Mouse (Mus musculus): ENCODE measurements around the gene Apoc1. TPM values are rescaled to one million over a fixed set of nuclear protein-coding genes. Genes with fewer than 3 reads are reported as not detected.
"Not testable (repeated sequence)": the region's sequence is repeated elsewhere in the genome, so short reads cannot be mapped to it uniquely, and the experiment has no call there.

The Apoc1 gene
- polyA plus RNA-seq, 1 experiment from 2014 or later = 199 TPM

DNA sequence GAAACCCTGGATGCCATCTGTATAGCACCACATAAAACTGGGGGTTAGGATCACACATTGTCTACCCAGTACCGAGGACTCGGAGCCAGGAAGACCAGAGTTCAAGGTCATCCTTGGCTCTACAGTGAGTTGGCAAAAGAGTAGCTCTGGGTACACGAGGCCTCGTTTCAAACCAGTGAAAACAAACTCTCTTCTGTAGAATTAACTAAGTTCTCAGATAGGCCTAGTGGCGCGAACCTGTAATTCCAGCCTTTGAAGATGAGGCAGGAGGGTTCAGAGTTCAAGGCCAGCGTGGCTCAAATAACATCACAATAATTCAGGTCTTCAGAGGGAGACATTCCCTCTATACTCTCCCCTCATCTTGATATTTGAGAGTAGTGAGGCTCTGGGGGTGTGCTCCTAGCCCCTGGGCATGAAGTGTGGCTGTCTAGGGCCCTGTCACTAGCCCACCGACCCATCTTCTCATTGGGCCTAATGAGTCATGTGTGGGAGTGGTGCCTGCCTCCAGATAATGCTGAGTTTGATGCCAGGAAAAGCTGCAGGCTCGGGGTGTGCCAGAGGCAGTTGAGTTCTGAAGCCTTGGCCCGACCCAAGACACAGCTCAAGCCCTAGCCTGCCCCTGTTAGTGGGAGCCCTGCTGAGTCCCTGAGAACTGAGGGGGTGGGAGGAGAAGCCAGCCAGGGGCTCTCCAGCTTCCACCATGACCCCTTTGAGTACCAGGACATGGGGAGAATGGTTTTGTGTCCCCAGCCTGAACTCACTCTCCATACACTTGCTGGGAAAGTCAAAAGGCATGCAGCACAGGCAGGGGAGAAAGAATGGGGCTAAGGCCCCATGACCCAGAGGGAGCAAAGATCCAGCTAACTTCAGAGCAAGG is 2.1 kb upstream of the Apoc1 start:
- Histone ChIP-seq H3K4me1 (replicated peaks; ENCODE audit: control insufficient read depth, insufficient read depth, low read length) (peaks cover 57% of the 10 kb centered on the region), H3K27ac (ENCODE audit: low read depth, low read length) (peak overlapping the region; percentile 95), H3K4me2 (peak overlapping the region; percentile 76), H3K9ac (ENCODE audit: low read depth, low read length) (peak overlapping the region; percentile 32; the same call in 1 of the 2 replicates), H3K27me3 (replicated peaks; ENCODE audit: control insufficient read depth, insufficient read depth, low read length) (no peaks in the 10 kb centered on the region), H3K36me3 (ENCODE audit: control insufficient read depth, insufficient read depth, low read length) (peaks cover 12% of the 10 kb centered on the region), H3K4me3 (ENCODE audit: low read depth, low read length) (peak overlapping the region; percentile 7; the same call in 1 of the 2 replicates), H3K9me3 (ENCODE audit: control insufficient read depth, low read length) (no peaks in the 10 kb centered on the region)
- 48% methylated on average over 10 of the region's 10 CpGs for WGBS
- ATAC-seq (replicated peaks; ENCODE audit: low FRiP score) (no peak), DNase-seq (ENCODE audit: low spot score) (no peak)

DNA sequence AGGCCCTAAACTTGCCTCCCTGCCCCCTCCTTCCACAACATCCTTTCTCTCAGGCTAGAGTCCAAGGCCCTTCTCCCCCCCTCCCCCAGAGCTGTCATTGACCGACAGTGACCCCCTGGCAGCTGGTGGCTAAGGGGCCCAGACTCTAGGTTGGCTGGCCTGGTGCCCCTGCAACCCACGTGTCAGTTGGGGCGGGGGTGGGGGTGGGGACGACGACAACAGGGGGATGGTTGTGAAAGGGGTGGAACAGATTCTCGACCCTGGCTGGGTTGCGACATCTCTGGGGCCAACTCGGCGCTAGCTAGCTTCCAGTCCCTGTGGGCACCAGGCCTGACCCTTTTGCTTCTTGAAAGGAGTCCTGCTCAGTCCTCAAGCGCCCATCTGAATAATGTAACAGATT is 961 bp upstream of the Apoc1 start:
- Histone ChIP-seq H3K4me3 (ENCODE audit: low read depth, low read length) (no peak overlapping the region), H3K4me1 (replicated peaks; ENCODE audit: control insufficient read depth, insufficient read depth, low read length) (peaks cover 47% of the 10 kb centered on the region), H3K9ac (ENCODE audit: low read depth, low read length) (peak overlapping the region; percentile 10; the same call in 1 of the 2 replicates), H3K27ac (ENCODE audit: low read depth, low read length) (peak overlapping the region; percentile 95), H3K4me2 (peak overlapping the region; percentile 24), H3K27me3 (replicated peaks; ENCODE audit: control insufficient read depth, insufficient read depth, low read length) (no peaks in the 10 kb centered on the region), H3K36me3 (ENCODE audit: control insufficient read depth, insufficient read depth, low read length) (peaks cover 12% of the 10 kb centered on the region), H3K9me3 (ENCODE audit: control insufficient read depth, low read length) (no peaks in the 10 kb centered on the region)
- DNase-seq (ENCODE audit: low spot score) (no peak), ATAC-seq (replicated peaks; ENCODE audit: low FRiP score) (peak; percentile 49)
- WGBS = 11% methylated on average over 10 of the region's 10 CpGs

GRCm38 (mm10) chr7:19691434-19691833 is 1.0 kb downstream of the Apoc1 start:
- no peaks in the 10 kb centered on the region for H3K9me3 ChIP-seq (ENCODE audit: control insufficient read depth, low read length)
- no peaks in the 10 kb centered on the region for H3K27me3 ChIP-seq (replicated peaks; ENCODE audit: control insufficient read depth, insufficient read depth, low read length)
- WGBS = 64% methylated on average over 6 of the region's 6 CpGs
- H3K27ac ChIP-seq (ENCODE audit: low read depth, low read length) = peak overlapping the region; percentile 33; the same call in 1 of the 2 replicates
- H3K4me1 ChIP-seq (replicated peaks; ENCODE audit: control insufficient read depth, insufficient read depth, low read length) = peaks cover 34% of the 10 kb centered on the region
- H3K4me3 ChIP-seq (ENCODE audit: low read depth, low read length) = peak overlapping the region; percentile 16; the same call in 1 of the 2 replicates
- H3K9ac ChIP-seq (ENCODE audit: low read depth, low read length) = no peak overlapping the region
- ATAC-seq (replicated peaks; ENCODE audit: low FRiP score) (no peak), DNase-seq (ENCODE audit: low spot score) (no peak)
- peak overlapping the region; percentile 45 for H3K4me2 ChIP-seq
- peaks cover 4% of the 10 kb centered on the region; the same call in 1 of the 2 replicates for H3K36me3 ChIP-seq (ENCODE audit: control insufficient read depth, insufficient read depth, low read length)

DNA sequence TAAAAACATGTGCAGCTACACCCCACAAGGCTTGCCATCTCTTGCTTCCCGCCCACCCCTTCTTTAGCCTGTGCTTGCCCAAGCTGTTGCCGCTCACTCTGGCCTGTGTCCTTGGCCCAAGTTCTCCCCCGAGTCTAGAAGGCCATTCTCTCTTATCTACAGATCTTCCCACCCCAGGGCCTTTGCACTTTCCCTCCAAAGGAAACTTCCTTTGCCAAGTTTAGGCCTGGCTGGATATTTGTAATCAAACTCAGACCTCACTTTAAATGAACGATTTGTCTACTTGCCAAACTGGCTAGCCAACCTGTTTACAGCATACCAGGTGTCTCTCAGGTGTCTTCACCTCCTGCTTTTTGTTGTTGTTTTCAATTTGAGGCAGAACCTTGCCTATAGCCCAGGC is 1.6 kb downstream of the Apoc1 start:
- Histone ChIP-seq H3K9me3 (ENCODE audit: control insufficient read depth, low read length) (no peaks in the 10 kb centered on the region), H3K9ac (ENCODE audit: low read depth, low read length) (no peak overlapping the region), H3K4me2 (no peak overlapping the region), H3K36me3 (ENCODE audit: control insufficient read depth, insufficient read depth, low read length) (no peaks in the 10 kb centered on the region; the same call in 1 of the 2 replicates), H3K4me3 (ENCODE audit: low read depth, low read length) (no peak overlapping the region), H3K27me3 (replicated peaks; ENCODE audit: control insufficient read depth, insufficient read depth, low read length) (no peaks in the 10 kb centered on the region), H3K27ac (ENCODE audit: low read depth, low read length) (no peak overlapping the region), H3K4me1 (replicated peaks; ENCODE audit: control insufficient read depth, insufficient read depth, low read length) (peaks cover 31% of the 10 kb centered on the region)
- WGBS = 80% methylated on average over 4 of the region's 4 CpGs
- DNase-seq (ENCODE audit: low spot score) = no peak
- ATAC-seq (replicated peaks; ENCODE audit: low FRiP score) = no peak

GRCm38 (mm10) chr7:19688611-19689010 is 3.8 kb downstream of the Apoc1 start:
- Histone ChIP-seq H3K9ac (ENCODE audit: low read depth, low read length) (no peak overlapping the region), H3K27me3 (replicated peaks; ENCODE audit: control insufficient read depth, insufficient read depth, low read length) (no peaks in the 10 kb centered on the region), H3K27ac (ENCODE audit: low read depth, low read length) (no peak overlapping the region), H3K4me1 (replicated peaks; ENCODE audit: control insufficient read depth, insufficient read depth, low read length) (peaks cover 12% of the 10 kb centered on the region), H3K9me3 (ENCODE audit: control insufficient read depth, low read length) (no peaks in the 10 kb centered on the region), H3K4me2 (no peak overlapping the region), H3K36me3 (ENCODE audit: control insufficient read depth, insufficient read depth, low read length) (no peaks in the 10 kb centered on the region), H3K4me3 (ENCODE audit: low read depth, low read length) (no peak overlapping the region)
- ATAC-seq (replicated peaks; ENCODE audit: low FRiP score) (no peak), DNase-seq (ENCODE audit: low spot score) (no peak)
- 95% methylated on average over 2 of the region's 2 CpGs for WGBS

DNA sequence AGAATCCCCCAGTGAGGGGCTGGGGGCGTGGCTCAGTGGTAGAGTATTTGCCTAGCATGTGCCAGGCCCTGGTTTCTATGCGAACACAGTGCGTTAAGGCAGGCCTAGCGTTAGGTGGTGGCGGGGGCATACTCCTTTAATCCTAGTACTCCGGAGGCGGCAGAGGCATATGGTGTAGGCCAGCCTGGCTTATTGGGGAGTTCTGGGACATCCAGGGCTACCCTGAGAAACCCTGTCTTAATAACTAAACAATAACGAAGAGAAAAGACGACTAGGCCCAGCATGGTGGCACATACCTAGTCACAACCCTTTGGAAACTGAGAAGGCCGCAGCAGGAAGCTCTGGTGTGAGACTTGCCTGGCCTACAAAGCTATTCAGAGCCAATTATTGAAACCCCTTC is 4.4 kb downstream of the Apoc1 start:
- H3K4me2 ChIP-seq = no peak overlapping the region
- H3K27me3 ChIP-seq (replicated peaks; ENCODE audit: control insufficient read depth, insufficient read depth, low read length) = no peaks in the 10 kb centered on the region
- no peak overlapping the region for H3K4me3 ChIP-seq (ENCODE audit: low read depth, low read length)
- peaks cover 9% of the 10 kb centered on the region for H3K4me1 ChIP-seq (replicated peaks; ENCODE audit: control insufficient read depth, insufficient read depth, low read length)
- H3K36me3 ChIP-seq (ENCODE audit: control insufficient read depth, insufficient read depth, low read length) = no peaks in the 10 kb centered on the region
- no peak for ATAC-seq (replicated peaks; ENCODE audit: low FRiP score)
- no peak for DNase-seq (ENCODE audit: low spot score)
- H3K9me3 ChIP-seq (ENCODE audit: control insufficient read depth, low read length) = no peaks in the 10 kb centered on the region
- WGBS = 95% methylated on average over 10 of the region's 10 CpGs
- H3K9ac ChIP-seq (ENCODE audit: low read depth, low read length) = no peak overlapping the region
- no peak overlapping the region for H3K27ac ChIP-seq (ENCODE audit: low read depth, low read length)

DNA sequence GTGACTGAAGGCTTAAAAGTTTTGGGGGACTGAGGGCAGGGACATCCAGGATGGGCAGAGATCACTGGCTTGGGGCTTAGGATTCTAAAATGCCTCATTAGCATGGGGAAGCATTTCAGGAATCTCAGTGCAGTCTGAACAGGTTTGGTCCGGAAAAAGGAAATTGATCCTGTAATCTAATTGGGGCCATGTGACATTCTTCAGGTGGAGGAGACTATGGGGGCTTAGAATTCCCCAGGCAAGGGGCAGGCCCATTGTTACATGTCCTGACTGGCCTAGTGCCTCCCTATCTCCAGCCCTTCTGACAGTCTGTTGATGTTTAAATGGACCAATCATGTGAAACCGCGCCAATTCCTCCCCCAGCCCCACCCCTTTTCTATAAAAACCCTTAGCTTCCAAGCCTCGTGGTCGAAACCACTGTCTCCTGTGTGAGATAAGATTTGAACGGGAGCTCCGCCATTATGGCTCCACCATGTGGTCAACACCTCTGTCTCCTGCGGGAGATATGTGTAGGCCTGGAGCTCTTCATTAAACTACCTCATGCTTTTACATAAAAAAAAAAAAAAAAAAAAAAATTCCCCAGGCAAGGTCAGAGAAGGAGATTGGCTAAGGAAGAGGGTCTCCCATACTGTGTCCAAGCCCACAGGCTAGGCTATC is 5.4 kb downstream of the Apoc1 start:
- ATAC-seq (replicated peaks; ENCODE audit: low FRiP score) = 0 out of 2 replicates have a peak, but pooled peaks have one; percentile 14
- WGBS = 44% methylated on average over 8 of the region's 8 CpGs
- H3K27me3 ChIP-seq (replicated peaks; ENCODE audit: control insufficient read depth, insufficient read depth, low read length); H3K9me3 ChIP-seq (ENCODE audit: control insufficient read depth, low read length); H3K4me3 ChIP-seq (ENCODE audit: low read depth, low read length); H3K4me1 ChIP-seq (replicated peaks; ENCODE audit: control insufficient read depth, insufficient read depth, low read length); H3K36me3 ChIP-seq (ENCODE audit: control insufficient read depth, insufficient read depth, low read length); H3K9ac ChIP-seq (ENCODE audit: low read depth, low read length); H3K4me2 ChIP-seq; DNase-seq (ENCODE audit: low spot score): not testable (repeated sequence)
- H3K27ac ChIP-seq (ENCODE audit: low read depth, low read length) = peak overlapping the region; percentile 40

DNA sequence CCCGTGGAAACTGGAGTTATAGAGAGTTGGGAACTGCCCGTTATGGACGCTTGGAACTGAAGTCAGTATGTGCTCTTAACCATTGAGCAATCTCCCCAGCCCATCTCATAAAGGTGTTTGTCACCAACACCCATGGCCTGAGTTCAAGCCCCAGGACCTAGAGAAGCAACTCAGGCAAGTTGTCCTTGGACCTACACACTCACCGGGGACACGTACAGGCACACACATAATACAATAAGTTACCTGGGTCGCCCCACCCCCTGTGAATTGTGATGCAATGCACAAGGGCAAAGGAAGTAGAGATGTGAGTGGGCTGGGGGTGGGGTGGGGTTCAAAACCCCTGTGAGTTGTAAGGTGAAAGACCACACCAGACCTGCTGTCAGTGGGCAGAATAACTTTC is 5.9 kb downstream of the Apoc1 start:
- peak overlapping the region; percentile 40 for H3K27ac ChIP-seq (ENCODE audit: low read depth, low read length)
- ATAC-seq (replicated peaks; ENCODE audit: low FRiP score) = peak; percentile 49

More for the DNA sequence above, 5.9 kb downstream of the Apoc1 start:
- DNase-seq (ENCODE audit: low spot score) = no peak
- Histone ChIP-seq H3K9ac (ENCODE audit: low read depth, low read length) (no peak overlapping the region), H3K9me3 (ENCODE audit: control insufficient read depth, low read length) (no peaks in the 10 kb centered on the region), H3K27me3 (replicated peaks; ENCODE audit: control insufficient read depth, insufficient read depth, low read length) (no peaks in the 10 kb centered on the region), H3K4me1 (replicated peaks; ENCODE audit: control insufficient read depth, insufficient read depth, low read length) (peaks cover 10% of the 10 kb centered on the region), H3K4me3 (ENCODE audit: low read depth, low read length) (no peak overlapping the region), H3K36me3 (ENCODE audit: control insufficient read depth, insufficient read depth, low read length) (no peaks in the 10 kb centered on the region), H3K4me2 (no peak overlapping the region)
- WGBS = 80% methylated on average over 6 of the region's 6 CpGs

Measured in liver, embryonic 11.5 days (tissue).